Mouse (Mus musculus) yolk sac, embryonic 10.5 days (tissue): ENCODE measurements around the gene Rexo5.

ENCODE experiments used
- DNase-seq: peaks from one replicate; pipeline ENCODE4 v3.0.0-alpha.2; 2017; ENCODE audit warnings: low spot score

The Rexo5 gene

GRCm38 (mm10) chr7:119845541-119845940 is 51.7 kb downstream of the Rexo5 start:
- no peak for DNase-seq

GRCm38 (mm10) chr7:119847396-119847795 is 53.6 kb downstream of the Rexo5 start:
- DNase-seq = no peak

GRCm38 (mm10) chr7:119849096-119849495 is 55.3 kb downstream of the Rexo5 start:
- DNase-seq = peak; percentile 16

- no peak for DNase-seq
Observed at GRCm38 (mm10) chr7:119850737-119851136, 56.9 kb downstream of the Rexo5 start.

GRCm38 (mm10) chr7:119852494-119852893 is 58.7 kb downstream of the Rexo5 start:
- no peak for DNase-seq

GRCm38 (mm10) chr7:119853186-119853585 is 59.4 kb downstream of the Rexo5 start:
- peak; percentile 9 for DNase-seq

GRCm38 (mm10) chr7:119854362-119854761 is 60.6 kb downstream of the Rexo5 start:
- no peak for DNase-seq

GRCm38 (mm10) chr7:119855031-119855430 is 61.2 kb downstream of the Rexo5 start:
- no peak for DNase-seq

- DNase-seq = no peak
Observed at GRCm38 (mm10) chr7:119859476-119859875, 65.7 kb downstream of the Rexo5 start.

GRCm38 (mm10) chr7:119860116-119860515 is 66.3 kb downstream of the Rexo5 start:
- no peak for DNase-seq

GRCm38 (mm10) chr7:119860554-119860953 is 66.7 kb downstream of the Rexo5 start:
- no peak for DNase-seq

GRCm38 (mm10) chr7:119860971-119861334 is 67.1 kb downstream of the Rexo5 start:
- no peak for DNase-seq

- peak; percentile 57 for DNase-seq
Observed at GRCm38 (mm10) chr7:119861335-119862091, 67.7 kb downstream of the Rexo5 start.

- DNase-seq = no peak
Observed at GRCm38 (mm10) chr7:119862167-119862566, 68.4 kb downstream of the Rexo5 start.

GRCm38 (mm10) chr7:119864500-119864899 is 70.7 kb downstream of the Rexo5 start:
- no peak for DNase-seq

GRCm38 (mm10) chr7:119866136-119866535 is 72.3 kb downstream of the Rexo5 start:
- no peak for DNase-seq

- DNase-seq = no peak
Observed at GRCm38 (mm10) chr7:119872204-119872603, 78.4 kb downstream of the Rexo5 start.

GRCm38 (mm10) chr7:119873050-119873449 is 79.2 kb downstream of the Rexo5 start:
- no peak for DNase-seq

- DNase-seq = no peak
Observed at GRCm38 (mm10) chr7:119875776-119876440, 82.1 kb downstream of the Rexo5 start.

- DNase-seq = no peak
Observed at GRCm38 (mm10) chr7:119879171-119879570, 85.4 kb downstream of the Rexo5 start.

- DNase-seq = peak; percentile 60
Observed at GRCm38 (mm10) chr7:119880345-119880744, 86.5 kb downstream of the Rexo5 start.

GRCm38 (mm10) chr7:119881229-119881628 is 87.4 kb downstream of the Rexo5 start:
- no peak for DNase-seq

- no peak for DNase-seq
Observed at GRCm38 (mm10) chr7:119887887-119888286, 94.1 kb downstream of the Rexo5 start.

- no peak for DNase-seq
Observed at GRCm38 (mm10) chr7:119892198-119892597, 98.4 kb downstream of the Rexo5 start.
